Mouse (Mus musculus) midbrain, embryonic 11.5 days (tissue): ENCODE measurements around the gene Ttc7. TPM values are rescaled to one million over a fixed set of nuclear protein-coding genes. Genes with fewer than 3 reads are reported as not detected.

Experiments
- ATAC-seq: fragments of 200-750 bp; cut with Nextera tagmentation; 2 replicates; pipeline ENCODE4 v1.8.0; 2017; ENCODE audit warnings: moderate TSS enrichment, moderate library complexity; ENCODE audit not compliant: low FRiP score
- DNase-seq: peaks from one replicate; pipeline ENCODE4 v3.0.0; 2015; ENCODE audit warnings: low spot score; ENCODE audit errors: missing footprints
- H3K27ac ChIP-seq: fragments of 300-500 bp; sonication (generic); 2 replicates; pipeline ENCODE4 v1.5.1; 2014; ENCODE audit warnings: low read depth, low read length
- H3K27me3 ChIP-seq: fragments of 300-500 bp; sonication (generic); 2 replicates; pipeline ENCODE4 v1.6.1; 2014; ENCODE audit warnings: mild to moderate bottlenecking, low read length, moderate library complexity, mixed read lengths; ENCODE audit not compliant: control insufficient read depth, insufficient read depth
- H3K36me3 ChIP-seq: fragments of 300-500 bp; sonication (generic); 2 replicates; pipeline ENCODE4 v1.6.1; 2014; ENCODE audit warnings: mild to moderate bottlenecking, low read length, moderate library complexity, mixed read lengths; ENCODE audit not compliant: control insufficient read depth, insufficient read depth
- H3K4me1 ChIP-seq: fragments of 300-500 bp; sonication (generic); 2 replicates; pipeline ENCODE4 v1.6.1; 2014; ENCODE audit warnings: low read length; ENCODE audit not compliant: control insufficient read depth, insufficient read depth
- H3K4me2 ChIP-seq: fragments of 300-500 bp; sonication (generic); 2 replicates; pipeline ENCODE4 v1.6.1; 2014; ENCODE audit warnings: mild to moderate bottlenecking, moderate library complexity
- H3K4me3 ChIP-seq: fragments of 300-500 bp; sonication (generic); 2 replicates; pipeline ENCODE4 v1.5.1; 2014; ENCODE audit warnings: low read depth, low read length
- H3K9ac ChIP-seq: fragments of 300-500 bp; sonication (generic); 2 replicates; pipeline ENCODE4 v1.6.1; 2014; ENCODE audit warnings: low read length
- H3K9me3 ChIP-seq: fragments of 300-500 bp; sonication (generic); 2 replicates; pipeline ENCODE4 v1.6.1; 2016; ENCODE audit warnings: low read length; ENCODE audit not compliant: control insufficient read depth
- WGBS: fragments of 180-500 bp; shearing (Covaris S2); extraction: QIAGEN DNeasy Blood & Tissue Kit; methylation state at CpG from one replicate; pipeline ENCODE4 v1.1.7; 2014; 5-methylcytosine and 5-hydroxymethylcytosine counted together
- polyA plus RNA-seq: library from polyadenylated mRNA; unstranded; fragments of >200 nt; fragmentation: Nextera tagmentation; extraction: Ambion mirVana; gene quantifications from 2 replicates; pipeline ENCODE4 v1.2.1, GENCODE M21; 2014

The Ttc7 gene
- 3.0 and 3.1 TPM in 2 replicates for polyA plus RNA-seq

DNA sequence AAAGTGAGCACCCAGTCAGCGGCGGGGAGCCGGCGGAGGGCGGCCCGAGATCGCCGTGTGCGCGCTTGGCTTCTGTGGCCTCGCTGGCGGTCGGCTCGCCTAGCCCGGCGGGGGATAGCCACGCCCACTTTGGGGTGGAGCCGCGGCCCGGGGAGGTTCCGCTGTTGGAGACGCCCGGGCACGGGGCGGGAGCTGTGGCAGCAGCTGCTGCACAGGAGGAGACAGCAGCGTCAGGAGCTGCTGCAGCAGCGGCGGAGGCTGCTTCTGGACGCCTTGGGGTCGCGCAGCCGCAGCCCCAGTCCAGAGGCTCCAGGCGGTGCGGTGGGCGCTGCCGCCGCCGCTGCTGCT is at the start of gene Ttc7:
Gene Ttc7, plus strand, starts transcription at position 181 of the 348 bp plus-strand sequence.
- peaks cover 30% of the 10 kb centered on the region for H3K27me3 ChIP-seq
- H3K27ac ChIP-seq, result peak within 1 kb of the TSS; percentile 83
- peak within 1 kb of the TSS; percentile 95 for H3K4me2 ChIP-seq
- H3K9me3 ChIP-seq, result no peaks in the 10 kb centered on the region
- peak; percentile 100 for DNase-seq
- under 1% methylated on average over 38 of the region's 38 CpGs for WGBS
- peak; percentile 94 for ATAC-seq
- peak within 1 kb of the TSS; percentile 88 for H3K9ac ChIP-seq
- H3K36me3 ChIP-seq, result no peaks in the 10 kb centered on the region
- H3K4me1 ChIP-seq, result peaks cover 11% of the 10 kb centered on the region
- H3K4me3 ChIP-seq, result peak within 1 kb of the TSS; percentile 64

DNA sequence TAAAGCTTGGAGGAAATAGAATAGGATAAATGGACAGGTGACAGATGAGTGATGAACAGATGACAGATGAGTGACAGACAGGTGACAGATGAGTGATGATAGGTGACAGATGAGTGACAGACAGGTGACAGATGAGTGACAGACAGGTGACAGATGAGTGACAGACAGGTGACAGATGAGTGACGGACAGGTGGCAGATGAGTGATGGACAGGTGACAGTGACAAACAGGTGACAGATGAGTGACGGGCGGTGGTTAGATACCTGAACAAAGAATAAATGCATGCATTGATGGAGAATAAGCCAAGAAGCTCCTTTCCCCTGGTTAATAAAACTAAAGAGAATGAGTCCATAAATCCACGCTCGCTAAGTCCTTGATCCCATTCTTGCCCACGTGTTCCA is 47.7 kb upstream of the Ttc7 start:
- Histone ChIP-seq H3K9ac (no peak overlapping the region), H3K27ac (no peak overlapping the region), H3K27me3 (no peaks in the 10 kb centered on the region), H3K4me1 (no peaks in the 10 kb centered on the region), H3K9me3 (no peaks in the 10 kb centered on the region), H3K4me3 (no peak overlapping the region), H3K4me2 (no peak overlapping the region), H3K36me3 (no peaks in the 10 kb centered on the region)
- DNase-seq (no peak), ATAC-seq (no peak)
- WGBS, result 93% methylated on average over 6 of the region's 6 CpGs

DNA sequence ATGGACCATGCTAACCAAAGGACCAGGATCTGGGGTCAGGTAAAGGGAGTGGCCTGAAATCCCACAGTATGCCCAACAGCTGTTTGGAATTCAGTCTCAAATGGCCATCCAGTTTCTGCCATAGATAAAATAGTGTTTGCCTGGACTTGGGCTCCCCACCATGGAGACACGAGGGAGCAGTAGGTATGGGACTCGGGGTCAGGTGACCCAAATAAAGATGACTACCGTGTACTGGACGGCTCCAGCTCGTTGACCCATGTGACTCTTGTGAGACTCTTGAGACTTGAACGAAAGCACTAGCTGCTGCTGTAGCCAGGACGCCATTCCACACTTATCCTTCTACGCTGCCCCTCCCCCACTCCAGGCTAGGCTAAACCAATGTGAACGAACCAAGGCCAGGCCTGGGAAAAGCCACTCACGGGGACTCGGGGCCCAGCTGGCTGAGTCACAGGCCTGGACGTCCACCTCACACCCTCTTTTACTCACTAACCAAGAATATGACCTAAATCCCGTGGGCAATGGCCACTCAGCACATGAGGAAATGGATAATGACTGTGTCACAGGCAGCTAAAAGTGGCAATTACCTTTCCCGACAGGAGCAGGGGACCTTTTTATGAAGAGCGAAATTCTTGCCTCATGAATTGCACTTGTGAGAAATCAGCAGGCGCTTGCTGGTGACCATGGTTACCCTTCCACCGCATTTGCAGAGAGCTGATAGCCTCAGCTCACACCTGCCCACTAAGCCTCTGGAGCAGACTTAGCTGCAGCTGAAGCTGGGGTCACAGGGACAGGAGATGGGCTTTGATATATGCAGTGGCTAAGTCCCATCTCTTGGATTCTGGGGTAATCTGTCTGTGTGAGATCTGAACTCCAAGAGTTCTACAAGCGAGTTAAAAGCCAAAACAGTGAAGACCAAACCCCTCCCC is 45.7 kb upstream of the Ttc7 start:
- DNase-seq (peak; percentile 87), ATAC-seq (peak; percentile 52)
- Histone ChIP-seq H3K27me3 (no peaks in the 10 kb centered on the region), H3K9me3 (no peaks in the 10 kb centered on the region), H3K4me2 (no peak overlapping the region), H3K27ac (no peak overlapping the region), H3K4me3 (no peak overlapping the region), H3K4me1 (no peaks in the 10 kb centered on the region), H3K9ac (no peak overlapping the region), H3K36me3 (no peaks in the 10 kb centered on the region)
- WGBS, result 57% methylated on average over 18 of the region's 18 CpGs

DNA sequence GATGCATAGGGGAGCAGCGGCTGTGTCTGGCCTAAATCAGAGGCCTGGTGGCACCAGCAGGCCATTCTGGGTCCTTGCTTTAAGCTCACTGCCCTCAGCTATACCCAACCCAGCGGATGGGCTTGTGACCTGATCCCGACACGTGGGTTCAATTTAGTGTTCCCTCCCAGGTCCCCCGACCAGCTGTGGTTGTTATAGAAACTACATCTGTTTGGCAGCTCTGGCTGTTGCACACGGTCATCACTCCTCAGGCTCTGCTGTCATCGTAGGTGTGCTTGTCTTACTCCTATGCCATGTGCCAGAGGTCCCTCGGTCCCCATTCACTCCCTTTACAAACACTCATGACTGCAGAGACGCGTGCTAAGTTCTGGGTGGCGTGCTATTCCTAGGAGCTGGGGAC is 44.9 kb upstream of the Ttc7 start:
- no peak for ATAC-seq
- H3K36me3 ChIP-seq, result no peaks in the 10 kb centered on the region
- no peaks in the 10 kb centered on the region for H3K4me1 ChIP-seq
- H3K4me2 ChIP-seq, result no peak overlapping the region
- no peak overlapping the region for H3K9ac ChIP-seq
- 84% methylated on average over 11 of the region's 11 CpGs for WGBS
- no peak overlapping the region for H3K27ac ChIP-seq
- DNase-seq, result no peak
- no peaks in the 10 kb centered on the region for H3K9me3 ChIP-seq
- no peaks in the 10 kb centered on the region for H3K27me3 ChIP-seq
- no peak overlapping the region for H3K4me3 ChIP-seq

DNA sequence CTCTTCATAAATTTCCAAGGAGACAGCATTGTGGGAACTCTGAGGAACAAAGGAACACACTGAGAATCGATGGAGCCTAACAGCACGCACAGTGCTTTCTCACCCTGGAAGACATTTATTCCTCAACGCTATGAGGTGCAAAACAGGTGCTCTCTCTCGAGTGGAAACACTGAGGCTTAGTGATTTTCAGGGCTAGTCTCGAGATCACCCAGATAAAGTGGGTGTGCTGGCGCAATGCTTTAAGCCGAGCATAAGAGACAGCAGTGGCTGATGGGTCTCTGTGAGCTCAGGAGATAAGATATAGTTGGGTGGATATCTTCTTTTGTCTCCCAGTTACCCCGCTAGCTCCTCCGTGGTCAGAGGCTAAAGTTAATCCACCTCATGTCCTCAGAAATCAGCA is 36.6 kb upstream of the Ttc7 start:
- H3K27me3 ChIP-seq, result no peaks in the 10 kb centered on the region
- H3K4me3 ChIP-seq, result no peak overlapping the region
- no peaks in the 10 kb centered on the region for H3K4me1 ChIP-seq
- DNase-seq (no peak), ATAC-seq (no peak)
- 72% methylated on average over 9 of the region's 9 CpGs for WGBS
- no peaks in the 10 kb centered on the region for H3K9me3 ChIP-seq
- H3K4me2 ChIP-seq, result no peak overlapping the region
- no peak overlapping the region for H3K27ac ChIP-seq
- no peak overlapping the region for H3K9ac ChIP-seq
- H3K36me3 ChIP-seq, result no peaks in the 10 kb centered on the region

DNA sequence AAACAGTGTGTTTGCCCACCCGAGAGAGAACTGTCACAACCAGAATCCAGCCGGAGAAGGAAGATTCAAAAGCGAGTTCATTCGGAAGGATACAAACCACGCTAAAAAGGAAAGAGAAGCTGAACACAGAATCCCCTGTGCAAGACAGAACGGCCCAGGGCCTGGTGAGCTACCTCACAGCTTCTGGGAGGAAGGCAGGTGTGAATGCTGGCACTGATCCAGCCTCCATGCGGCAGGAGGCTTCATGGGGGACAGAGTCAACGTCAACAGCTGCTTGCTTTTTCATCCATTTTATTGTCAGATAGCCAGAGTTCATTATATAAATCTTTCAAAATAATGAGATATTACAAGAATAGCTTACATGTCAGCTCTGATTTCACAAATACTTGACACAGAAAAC is 28.3 kb upstream of the Ttc7 start:
- WGBS, result 91% methylated on average over 8 of the region's 8 CpGs
- no peak for ATAC-seq
- H3K4me3 ChIP-seq, result no peak overlapping the region
- no peak for DNase-seq
- H3K9ac ChIP-seq, result no peak overlapping the region
- no peaks in the 10 kb centered on the region for H3K27me3 ChIP-seq
- H3K4me1 ChIP-seq, result no peaks in the 10 kb centered on the region
- H3K27ac ChIP-seq, result no peak overlapping the region
- no peaks in the 10 kb centered on the region for H3K9me3 ChIP-seq
- H3K4me2 ChIP-seq, result no peak overlapping the region
- H3K36me3 ChIP-seq, result peaks cover 2% of the 10 kb centered on the region; the same call in 1 of the 2 replicates

DNA sequence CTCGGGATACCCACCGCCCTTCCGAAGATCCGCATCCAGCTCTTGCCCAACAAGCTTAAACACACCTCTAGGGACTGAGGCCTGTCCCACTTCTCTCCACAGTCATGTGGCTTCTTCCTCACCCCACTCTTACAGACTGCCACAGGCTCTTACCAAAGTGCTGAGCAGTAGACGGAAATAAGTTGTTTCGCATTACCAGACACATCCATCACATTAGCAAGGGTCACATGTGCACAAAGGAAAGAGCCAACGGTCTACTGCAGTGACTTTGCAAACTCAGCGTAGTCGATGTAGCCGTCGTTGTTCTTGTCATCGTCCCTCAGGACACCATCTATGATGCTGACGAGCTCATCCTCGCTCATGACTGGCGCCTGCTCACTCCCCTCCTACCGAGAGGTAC is 27.0 kb upstream of the Ttc7 start:
- Histone ChIP-seq H3K4me3 (no peak overlapping the region), H3K4me1 (no peaks in the 10 kb centered on the region), H3K9me3 (no peaks in the 10 kb centered on the region), H3K27me3 (no peaks in the 10 kb centered on the region), H3K27ac (no peak overlapping the region), H3K36me3 (peaks cover 2% of the 10 kb centered on the region), H3K4me2 (no peak overlapping the region), H3K9ac (no peak overlapping the region)
- ATAC-seq (no peak), DNase-seq (no peak)
- WGBS, result 89% methylated on average over 16 of the region's 16 CpGs

DNA sequence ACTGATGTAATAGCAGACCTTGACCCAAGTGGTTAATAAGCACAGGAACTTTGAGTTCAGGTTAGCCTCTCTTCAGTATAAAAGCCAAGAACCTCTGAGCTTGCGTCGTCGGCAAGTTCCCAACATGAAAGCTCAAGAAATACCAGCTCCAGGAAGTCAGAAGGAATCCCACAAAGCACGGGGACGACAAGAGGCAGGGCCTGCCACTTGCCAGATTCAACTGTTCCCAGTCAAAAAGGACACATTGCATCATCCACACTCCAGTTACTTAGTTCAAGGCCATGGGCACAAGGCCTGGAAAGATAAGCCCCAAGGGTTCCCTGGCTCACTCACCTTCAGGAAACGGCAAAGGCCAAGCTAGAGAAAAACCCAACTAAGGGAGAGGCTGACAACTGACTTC is 19.3 kb upstream of the Ttc7 start:
- H3K4me2 ChIP-seq, result no peak overlapping the region
- DNase-seq (no peak), ATAC-seq (no peak)
- H3K27me3 ChIP-seq, result no peaks in the 10 kb centered on the region
- peaks cover 7% of the 10 kb centered on the region for H3K4me1 ChIP-seq
- WGBS, result 94% methylated on average over 6 of the region's 6 CpGs
- no peak overlapping the region for H3K27ac ChIP-seq
- peaks cover 6% of the 10 kb centered on the region for H3K36me3 ChIP-seq
- no peak overlapping the region for H3K9ac ChIP-seq
- H3K9me3 ChIP-seq, result no peaks in the 10 kb centered on the region
- H3K4me3 ChIP-seq, result no peak overlapping the region

DNA sequence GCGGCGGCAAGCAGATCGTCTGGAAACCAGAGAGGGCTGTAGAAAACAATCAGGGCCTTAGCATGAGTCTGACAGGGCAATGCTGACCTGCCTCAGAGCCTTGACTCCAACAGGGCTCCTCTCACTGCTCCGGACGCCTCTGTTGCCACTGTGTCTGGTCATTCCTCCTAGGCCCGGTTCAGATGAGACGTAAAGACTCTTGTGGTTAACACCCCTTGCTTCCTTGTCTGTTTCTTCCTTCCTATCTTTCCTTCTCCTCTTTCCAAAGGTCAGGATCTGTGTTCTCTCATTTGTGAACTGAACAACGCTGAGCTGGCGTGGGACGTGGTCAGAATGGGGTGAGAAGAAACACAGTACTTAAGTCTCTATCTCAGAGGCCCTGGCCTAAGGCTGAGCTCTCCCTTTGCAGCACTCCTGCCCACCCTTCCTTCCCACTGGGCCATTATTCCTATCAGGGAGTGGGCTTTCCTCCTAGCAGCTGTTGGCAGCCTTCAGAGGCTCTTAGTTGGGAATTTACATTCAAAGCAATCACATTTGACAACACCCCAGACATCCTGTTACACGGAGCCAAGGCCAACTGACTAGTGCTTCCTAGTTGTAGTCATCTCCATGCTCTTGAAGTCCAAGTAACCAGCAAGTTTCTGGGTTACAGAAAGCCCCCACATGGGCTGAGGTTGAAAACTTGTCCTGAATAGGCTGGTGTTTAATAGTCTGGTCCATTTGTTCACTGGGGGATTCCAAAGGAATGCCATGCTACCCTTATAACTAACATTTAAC is 18.4 kb upstream of the Ttc7 start:
- Histone ChIP-seq H3K27ac (no peak overlapping the region), H3K9me3 (no peaks in the 10 kb centered on the region), H3K4me2 (peak overlapping the region; percentile 91), H3K36me3 (peaks cover 6% of the 10 kb centered on the region), H3K4me3 (no peak overlapping the region), H3K27me3 (no peaks in the 10 kb centered on the region), H3K9ac (peak overlapping the region; percentile 93), H3K4me1 (peaks cover 7% of the 10 kb centered on the region)
- no peak for DNase-seq
- 92% methylated on average over 11 of the region's 11 CpGs for WGBS
- no peak for ATAC-seq
